Mouse (Mus musculus) cerebellum, adult 2 months (tissue): ENCODE results near the gene Gm10073.
A peak's percentile ranks its signal among the peaks of the same experiment; 100 is the strongest.

Source experiments
- CTCF ChIP-seq: fragments of 200-500 bp; IDR thresholded peaks from 2 replicates; pipeline ENCODE4 v1.5.1; 2011; ENCODE audit warnings: low read depth, mild to moderate bottlenecking, control low read depth, low read length, moderate library complexity, borderline replicate concordance; ENCODE audit not compliant: insufficient read depth
- POLR2A ChIP-seq: fragments of 200-500 bp; IDR thresholded peaks from 2 replicates; pipeline ENCODE4 v1.6.1; 2011; ENCODE audit warnings: low read length, control low read depth, borderline replicate concordance; ENCODE audit not compliant: insufficient read depth

GRCm38 (mm10) chr8:106530566-106530965, 42.7 kb downstream of the Gm10073 start:
- TF ChIP-seq POLR2A, result no peak
- TF ChIP-seq CTCF, result peak; percentile 20; the same call in 1 of the 2 replicates
